Mouse (Mus musculus) ES-CJ7 (cell line): ENCODE results near the gene Nnmt.

ENCODE experiments used
- DNase-seq: peaks from one replicate; pipeline ENCODE4 v3.0.0; 2011; ENCODE audit warnings: low read depth, low spot score

The Nnmt gene

GRCm38 (mm10) chr9:48559482-48560139 is 45.3 kb downstream of the Nnmt start:
- peak; percentile 27 for DNase-seq

GRCm38 (mm10) chr9:48558637-48559036 is 46.3 kb downstream of the Nnmt start:
- no peak for DNase-seq

- DNase-seq: no peak
Measured at GRCm38 (mm10) chr9:48549056-48549455, 55.9 kb downstream of the Nnmt start.

GRCm38 (mm10) chr9:48547233-48547632 is 57.7 kb downstream of the Nnmt start:
- no peak for DNase-seq
